Mouse (Mus musculus) brain, embryonic 14.5 days (tissue): ENCODE data around the gene Slc31a1.

ENCODE experiments used
- CTCF ChIP-seq: fragments of 200-500 bp; IDR thresholded peaks from 2 replicates; pipeline ENCODE4 v1.5.1; 2012; ENCODE audit warnings: inconsistent platforms, mild to moderate bottlenecking, moderate library complexity, borderline replicate concordance; ENCODE audit not compliant: insufficient read depth, insufficient read length; ENCODE audit errors: extremely low read depth
- POLR2A ChIP-seq: fragments of 200-500 bp; IDR thresholded peaks from 2 replicates; pipeline ENCODE4 v1.6.1; 2012; ENCODE audit warnings: mild to moderate bottlenecking, inconsistent platforms, borderline replicate concordance; ENCODE audit not compliant: poor library complexity, insufficient read depth, insufficient read length, severe bottlenecking; ENCODE audit errors: extremely low read depth

DNA sequence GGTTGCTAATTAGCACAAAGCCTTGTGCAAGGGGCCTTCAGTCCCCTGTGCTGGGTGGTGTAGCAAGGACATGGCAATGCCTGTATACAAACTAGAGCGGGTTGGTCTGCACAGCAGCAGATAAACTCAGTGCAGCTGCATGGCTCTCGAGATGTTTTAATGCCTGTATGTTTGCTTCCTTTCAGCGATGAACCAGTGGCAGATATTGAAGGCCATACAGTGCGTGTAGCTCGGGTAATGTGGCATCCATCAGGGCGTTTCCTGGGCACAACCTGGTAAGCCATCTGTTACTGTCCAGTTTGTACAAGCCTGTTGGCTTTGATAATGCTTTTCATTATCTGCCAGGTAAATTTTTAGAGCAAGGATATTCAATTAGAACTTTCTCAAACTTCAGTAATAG, 58.6 kb downstream of the Slc31a1 start:
- no peak for TF ChIP-seq CTCF
- no peak for TF ChIP-seq POLR2A
